Mouse (Mus musculus) cortical plate, adult 2 months (tissue): ENCODE results near the gene Gnb2.

Experiments used
- CTCF ChIP-seq: fragments of 200-500 bp; IDR thresholded peaks from 2 replicates; pipeline ENCODE4 v1.5.1; 2011; ENCODE audit warnings: mild to moderate bottlenecking, control low read depth, low read length; ENCODE audit not compliant: insufficient read depth; ENCODE audit errors: extremely low read depth
- POLR2A ChIP-seq: fragments of 200-500 bp; IDR thresholded peaks from 2 replicates; pipeline ENCODE4 v1.6.1; 2011; ENCODE audit warnings: mild to moderate bottlenecking, low read length, control low read depth; ENCODE audit not compliant: insufficient read depth; ENCODE audit errors: extremely low read depth

- TF ChIP-seq CTCF (no peak), POLR2A (no peak)
These were observed 6.0 kb upstream of the Gnb2 start for GRCm38 (mm10) chr5:137539291-137539801.
